Mouse (Mus musculus): ENCODE measurements around the gene Spag6.

DNA sequence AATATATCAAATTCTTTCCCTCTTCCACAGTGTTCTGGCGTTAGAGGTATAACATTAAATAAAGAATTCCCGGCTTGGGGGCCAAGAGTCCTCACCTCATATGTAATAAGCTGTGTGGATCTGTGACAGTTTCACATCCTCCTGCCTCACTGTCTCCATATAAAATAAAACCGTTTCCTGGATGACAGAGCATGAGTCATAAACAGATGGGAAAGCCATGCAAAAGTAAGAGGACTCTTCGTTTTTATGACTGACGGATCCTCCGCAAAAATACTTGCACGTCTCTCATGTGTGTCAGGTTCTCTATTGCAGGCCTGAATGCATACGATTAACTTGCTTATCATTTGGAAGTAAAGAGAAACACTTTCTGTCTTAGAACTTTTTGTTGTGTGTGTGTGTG, 78.6 kb downstream of the Spag6 start:
- TF ChIP-seq GATA1 (IDR thresholded peaks at IDR 0.05; ENCODE audit: borderline replicate concordance, low read length) (no peak), FLI1 (IDR thresholded peaks at IDR 0.05; ENCODE audit: low read length) (no peak)

Data from megakaryocyte, embryonic 14.5 days (primary cell).